10 mouse cellular contexts compared by ENCODE assay signal in the genomic region with DNA sequence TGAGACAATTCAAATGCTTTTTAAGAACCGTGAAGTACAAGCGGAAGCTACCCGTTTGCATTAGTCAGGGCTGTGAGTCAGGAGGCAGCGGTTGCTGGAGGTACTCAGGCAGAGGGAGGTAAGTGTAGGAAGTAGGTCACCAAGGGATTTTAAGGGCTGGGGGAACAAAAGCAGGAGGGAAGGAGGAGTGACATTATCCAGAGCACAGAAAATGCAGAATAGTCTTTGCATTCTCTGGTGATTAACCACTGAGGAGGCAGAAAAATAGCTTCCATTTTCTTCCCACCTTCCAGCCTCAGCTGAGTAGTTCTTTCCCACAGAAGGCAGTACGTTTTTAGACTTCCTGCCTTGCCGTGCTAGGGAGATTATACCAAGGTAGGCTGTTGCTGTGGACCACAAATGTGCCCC.
DNase-seq lines count a peak whose midpoint lies in the region; ATAC-seq lines count a peak whose summit lies in the region.
"Had no signal": no experiment of that assay in that cellular context is flagged by ENCODE, and none has a peak within 500 bp of the region (broad histone marks: within the 10 kb centered on the region; RNA-seq: fewer than 3 reads in every experiment).

No protein-coding gene starts in this region.

- DNase-seq in adrenal gland, adult 2 months, result peak; percentile 8
- DNase-seq in adrenal gland, postnatal 10 days, result no peak
- peak; percentile 57 to 73 for DNase-seq in right cerebral cortex, adult 2 months (ENCODE audit: low spot score in 2 of 2)
- DNase-seq in right cerebral cortex, postnatal 4 days, result no peak
- no peak for DNase-seq in natural killer cell, adult 2 months (ENCODE audit: low spot score in 2 of 2)
- no peak for DNase-seq in layer of hippocampus, postnatal 10 days (ENCODE audit: low spot score in 2 of 2)
- DNase-seq in spleen, adult 12 weeks (ENCODE audit: low spot score), result no peak
- DNase-seq: B cell, adult 2 months; kidney, adult 8-10 months had no signal

- no peak overlapping the region for H3K9ac ChIP-seq in midbrain, embryonic 16.5 days (ENCODE audit: low read depth, low read length)

- H3K4me2 ChIP-seq in midbrain, embryonic 16.5 days (ENCODE audit: low read length), result no peak overlapping the region

- peaks cover 9% of the 10 kb centered on the region for H3K4me1 ChIP-seq in midbrain, embryonic 16.5 days (ENCODE audit: control insufficient read depth, insufficient read depth, low read length)

- no peak for ATAC-seq in midbrain, embryonic 16.5 days

- no peaks in the 10 kb centered on the region for H3K27me3 ChIP-seq in midbrain, embryonic 16.5 days (ENCODE audit: control insufficient read depth, insufficient read depth, low read depth, low read length)

- H3K27ac ChIP-seq in midbrain, embryonic 16.5 days (ENCODE audit: low read length), result peak overlapping the region; percentile 41; the same call in 1 of the 2 replicates

- no peak overlapping the region for H3K4me3 ChIP-seq in midbrain, embryonic 16.5 days (ENCODE audit: low read depth, low read length)

- no peaks in the 10 kb centered on the region for H3K9me3 ChIP-seq in midbrain, embryonic 16.5 days (replicated peaks; ENCODE audit: control insufficient read depth, low read length, poor library complexity, severe bottlenecking)

- no peaks in the 10 kb centered on the region for H3K36me3 ChIP-seq in midbrain, embryonic 16.5 days (ENCODE audit: control insufficient read depth, insufficient read depth, low read length)

- whole genome bisulfite sequencing in midbrain, embryonic 16.5 days, result 21% methylated on average over 6 of the region's 6 CpGs

Comparison
In these comparisons a context has a peak if more than half of its experiments do, and no peak if none do; other contexts are left out.
1. DNase-seq: peak in adrenal gland, adult 2 months (single experiment) and right cerebral cortex, adult 2 months (2 of 2); none in adrenal gland, postnatal 10 days (single experiment), right cerebral cortex, postnatal 4 days (single experiment), natural killer cell, adult 2 months (0 of 2), layer of hippocampus, postnatal 10 days (0 of 2) and spleen, adult 12 weeks (single experiment).